Mouse (Mus musculus) heart, postnatal 0 days (tissue): Measurements from ENCODE around the gene Cadm2. TPM values are rescaled to one million over a fixed set of nuclear protein-coding genes. Genes with fewer than 3 reads are reported as not detected.

ENCODE experiments used
- ATAC-seq: fragments of 200-750 bp; cut with Nextera tagmentation; 2 replicates; pipeline ENCODE4 v1.8.0; 2017; ENCODE audit warnings: low read depth, moderate number of reproducible peaks, moderate library complexity; ENCODE audit not compliant: insufficient read depth
- DNase-seq: peaks from one replicate; pipeline ENCODE4 v3.0.0-alpha.2; 2016; ENCODE audit warnings: low spot score
- H3K27ac ChIP-seq: fragments of 300-500 bp; sonication (generic); 2 replicates; pipeline ENCODE4 v1.5.1; 2014; ENCODE audit warnings: low read depth, mild to moderate bottlenecking
- H3K27me3 ChIP-seq: fragments of 300-500 bp; sonication (generic); 2 replicates; pipeline ENCODE4 v1.6.1; 2014; ENCODE audit warnings: low read length, mixed read lengths; ENCODE audit not compliant: control insufficient read depth, insufficient read depth
- H3K36me3 ChIP-seq: fragments of 300-500 bp; sonication (generic); replicated peaks from 2 replicates; pipeline ENCODE4 v1.6.1; 2014; ENCODE audit warnings: low read length, mixed read lengths; ENCODE audit not compliant: control insufficient read depth, insufficient read depth
- H3K4me1 ChIP-seq: fragments of 300-500 bp; sonication (generic); 2 replicates; pipeline ENCODE4 v1.6.1; 2014; ENCODE audit warnings: antibody characterized with exemption; ENCODE audit not compliant: control insufficient read depth, insufficient read depth
- H3K4me2 ChIP-seq: fragments of 300-500 bp; sonication (generic); 2 replicates; pipeline ENCODE4 v1.6.1; 2014; ENCODE audit warnings: low read depth, mild to moderate bottlenecking, low read length, moderate library complexity
- H3K4me3 ChIP-seq: fragments of 300-500 bp; sonication (generic); 2 replicates; pipeline ENCODE4 v1.5.1; 2014; ENCODE audit warnings: low read depth, low read length
- H3K9ac ChIP-seq: fragments of 300-500 bp; sonication (generic); replicated peaks from 2 replicates; pipeline ENCODE4 v1.6.1; 2014; ENCODE audit warnings: low read depth, low read length, mixed read lengths
- H3K9me3 ChIP-seq: fragments of 300-500 bp; sonication (generic); replicated peaks from 2 replicates; pipeline ENCODE4 v1.6.1; 2016; ENCODE audit warnings: low read length; ENCODE audit not compliant: control insufficient read depth
- CTCF ChIP-seq: IDR thresholded peaks from 2 replicates; pipeline ENCODE4 v1.5.1; 2016; ENCODE audit warnings: antibody characterized with exemption, control low read depth, low read depth
- EP300 ChIP-seq: IDR thresholded peaks from 2 replicates; pipeline ENCODE4 v1.6.1; 2016; ENCODE audit warnings: antibody characterized with exemption, low read depth
- WGBS: fragments of 180-500 bp; shearing (Covaris S2); extraction: QIAGEN DNeasy Blood & Tissue Kit; methylation state at CpG from one replicate; pipeline ENCODE4 v1.1.7; 2014; 5-methylcytosine and 5-hydroxymethylcytosine counted together
- polyA plus RNA-seq: library from polyadenylated mRNA; unstranded; fragments of >200 nt; fragmentation: Nextera tagmentation; extraction: Ambion mirVana; gene quantifications from 2 replicates; pipeline ENCODE4 v1.2.1, GENCODE M21; 2015
- total RNA-seq: library from RNA; depleted of rRNA; stranded (reverse); fragments of >200 nt; gene quantifications from 2 replicates; pipeline ENCODE4 v1.2.3, GENCODE M21; 2014; ENCODE audit warnings: low replicate concordance

Gene Cadm2
- total and polyA plus RNA-seq, 2 experiments from 2014 or later: 1.0 TPM; not detected in 1

- peak; percentile 15 for DNase-seq
- H3K27me3 ChIP-seq: no peaks in the 10 kb centered on the region
- H3K9ac ChIP-seq: no peak overlapping the region
- H3K4me2 ChIP-seq: no peak overlapping the region
- 0 out of 2 replicates have a peak, but pooled peaks cover 2% of the 10 kb centered on the region for H3K4me1 ChIP-seq
- WGBS: 4% methylated on average over 3 of the region's 3 CpGs
- H3K27ac ChIP-seq: no peak overlapping the region
- H3K4me3 ChIP-seq: no peak overlapping the region
- H3K9me3 ChIP-seq: no peaks in the 10 kb centered on the region
- ATAC-seq: no peak; the same call in 1 of the 2 replicates
- no peaks in the 10 kb centered on the region for H3K36me3 ChIP-seq
- TF ChIP-seq CTCF (no peak), EP300 (no peak)
Measured at GRCm38 (mm10) chr16:66970912-66971311, 649.8 kb downstream of the Cadm2 start.

- ATAC-seq (no peak), DNase-seq (no peak)
- WGBS: 87% methylated on average over 11 of the region's 11 CpGs
- H3K9me3 ChIP-seq: no peaks in the 10 kb centered on the region
- H3K9ac ChIP-seq: no peak overlapping the region
- no peaks in the 10 kb centered on the region for H3K36me3 ChIP-seq
- no peak overlapping the region for H3K27ac ChIP-seq
- no peak overlapping the region for H3K4me3 ChIP-seq
- H3K4me1 ChIP-seq: 0 out of 2 replicates have a peak, but pooled peaks cover 2% of the 10 kb centered on the region
- no peak overlapping the region for H3K4me2 ChIP-seq
- no peaks in the 10 kb centered on the region for H3K27me3 ChIP-seq
- TF ChIP-seq EP300 (no peak), CTCF (no peak)
Measured at GRCm38 (mm10) chr16:66969520-66970144, 651.1 kb downstream of the Cadm2 start.

- no peak for ATAC-seq
- 81% methylated on average over 5 of the region's 5 CpGs for WGBS
Measured at GRCm38 (mm10) chr16:66968336-66968735, 652.4 kb downstream of the Cadm2 start.

GRCm38 (mm10) chr16:66967686-66968085, 653.0 kb downstream of the Cadm2 start:
- H3K9ac ChIP-seq: no peak overlapping the region
- no peak overlapping the region for H3K4me3 ChIP-seq
- ATAC-seq: no peak
- H3K27me3 ChIP-seq: no peaks in the 10 kb centered on the region
- WGBS: 46% methylated on average over 8 of the region's 8 CpGs
- H3K36me3 ChIP-seq: no peaks in the 10 kb centered on the region
- TF ChIP-seq CTCF: no peak
- no peak for TF ChIP-seq EP300
- 0 out of 2 replicates have a peak, but pooled peaks cover 2% of the 10 kb centered on the region for H3K4me1 ChIP-seq
- H3K27ac ChIP-seq: no peak overlapping the region
- no peak overlapping the region for H3K4me2 ChIP-seq
- H3K9me3 ChIP-seq: no peaks in the 10 kb centered on the region
- no peak for DNase-seq

More at GRCm38 (mm10) chr16:66968336-66968735, 652.4 kb downstream of the Cadm2 start:
- no peak overlapping the region for H3K9ac ChIP-seq
- H3K9me3 ChIP-seq: no peaks in the 10 kb centered on the region
- no peaks in the 10 kb centered on the region for H3K36me3 ChIP-seq
- DNase-seq: no peak
- no peak for TF ChIP-seq CTCF
- TF ChIP-seq EP300: no peak
- H3K4me1 ChIP-seq: 0 out of 2 replicates have a peak, but pooled peaks cover 2% of the 10 kb centered on the region
- H3K27ac ChIP-seq: no peak overlapping the region
- H3K4me3 ChIP-seq: no peak overlapping the region
- no peak overlapping the region for H3K4me2 ChIP-seq
- no peaks in the 10 kb centered on the region for H3K27me3 ChIP-seq

- H3K4me1 ChIP-seq: no peaks in the 10 kb centered on the region
- H3K36me3 ChIP-seq: no peaks in the 10 kb centered on the region
- H3K4me2 ChIP-seq: no peak overlapping the region
- ATAC-seq (no peak), DNase-seq (no peak)
- H3K27me3 ChIP-seq: no peaks in the 10 kb centered on the region
- no peak overlapping the region for H3K4me3 ChIP-seq
- WGBS: 76% methylated on average over 3 of the region's 3 CpGs
- TF ChIP-seq CTCF (no peak), EP300 (no peak)
- H3K9me3 ChIP-seq: no peaks in the 10 kb centered on the region
- no peak overlapping the region for H3K9ac ChIP-seq
- H3K27ac ChIP-seq: no peak overlapping the region
Measured at GRCm38 (mm10) chr16:66959146-66959545, 661.6 kb downstream of the Cadm2 start.

GRCm38 (mm10) chr16:66955876-66956275, 664.8 kb downstream of the Cadm2 start:
- H3K4me2 ChIP-seq: no peak overlapping the region
- TF ChIP-seq EP300 (no peak), CTCF (no peak)
- 79% methylated on average over 2 of the region's 2 CpGs for WGBS
- H3K4me1 ChIP-seq: no peaks in the 10 kb centered on the region
- no peaks in the 10 kb centered on the region for H3K36me3 ChIP-seq
- H3K27ac ChIP-seq: no peak overlapping the region
- H3K9me3 ChIP-seq: no peaks in the 10 kb centered on the region
- no peak for ATAC-seq
- DNase-seq: no peak
- H3K27me3 ChIP-seq: no peaks in the 10 kb centered on the region
- no peak overlapping the region for H3K9ac ChIP-seq
- H3K4me3 ChIP-seq: no peak overlapping the region
